Mouse (Mus musculus): ENCODE data around the gene Fgfbp1. TPM values are rescaled to one million over a fixed set of nuclear protein-coding genes. Genes with fewer than 3 reads are reported as not detected.
A peak's percentile ranks its signal among the peaks of the same experiment; 100 is the strongest.

Fgfbp1 gene
- total and polyA plus RNA-seq, 2 experiments from 2014 or later: 7.4 to 22.1 TPM

DNA sequence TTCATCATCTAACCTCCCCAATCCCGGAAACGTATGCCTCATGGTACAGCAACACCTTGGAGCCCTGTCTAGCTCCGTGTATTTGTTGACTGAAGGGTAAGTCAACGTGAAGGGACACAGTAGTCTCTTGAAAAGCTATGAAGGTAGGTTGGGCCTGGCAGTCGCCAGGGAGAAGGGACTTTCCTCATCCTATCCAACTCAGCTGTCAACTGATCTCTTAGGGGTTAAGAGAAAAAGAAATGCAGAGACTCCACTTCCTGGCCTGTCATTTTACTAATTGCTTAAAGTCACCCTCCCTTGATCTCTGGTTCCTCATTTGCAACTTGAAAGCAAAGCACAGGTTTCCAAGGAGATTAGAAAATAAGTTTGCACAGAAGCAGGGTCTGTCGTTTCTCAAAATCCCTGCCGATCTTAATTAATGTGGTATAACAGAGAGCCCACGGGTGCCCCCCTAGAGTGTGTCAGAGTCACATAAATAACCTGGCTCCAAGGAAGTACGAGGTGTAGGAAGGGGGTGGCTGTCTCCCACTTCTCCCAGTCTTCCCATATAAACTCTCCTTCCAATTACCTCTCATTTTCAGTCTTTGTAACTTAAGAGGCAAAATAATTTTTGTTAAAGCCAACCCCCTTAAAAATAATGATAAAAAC, 34.1 kb downstream of the Fgfbp1 start:
- no peak for TF ChIP-seq CTCF (IDR thresholded peaks at IDR 0.05; ENCODE audit: low read depth)
- Histone ChIP-seq H3K4me1 (ENCODE audit: insufficient read depth, low read length) (no peaks in the 10 kb centered on the region; the same call in 1 of the 2 replicates), H3K9me3 (ENCODE audit: low read length) (no peaks in the 10 kb centered on the region), H3K4me3 (ENCODE audit: low read length) (peak overlapping the region; percentile 32), H3K4me2 (ENCODE audit: low read depth, low read length) (peak overlapping the region; percentile 65), H3K27ac (no peak overlapping the region), H3K27me3 (ENCODE audit: insufficient read depth, low read length) (no peaks in the 10 kb centered on the region), H3K9ac (replicated peaks; ENCODE audit: low read length) (no peak overlapping the region), H3K36me3 (ENCODE audit: insufficient read depth, low read length) (no peaks in the 10 kb centered on the region)
- DNase-seq (ENCODE audit: low spot score): no peak
- WGBS: 30% methylated on average over 9 of the region's 9 CpGs
- peak; percentile 45; the same call in 1 of the 2 replicates for ATAC-seq

- ATAC-seq (no peak), DNase-seq (ENCODE audit: low spot score) (no peak)
- no peak overlapping the region for H3K4me2 ChIP-seq (ENCODE audit: low read depth, low read length)
- H3K36me3 ChIP-seq (ENCODE audit: insufficient read depth, low read length): no peaks in the 10 kb centered on the region
- H3K27ac ChIP-seq: no peak overlapping the region
- no peak overlapping the region for H3K9ac ChIP-seq (replicated peaks; ENCODE audit: low read length)
- no peak overlapping the region for H3K4me3 ChIP-seq (ENCODE audit: low read length)
- no peaks in the 10 kb centered on the region for H3K9me3 ChIP-seq (ENCODE audit: low read length)
- H3K4me1 ChIP-seq (ENCODE audit: insufficient read depth, low read length): no peaks in the 10 kb centered on the region
- H3K27me3 ChIP-seq (ENCODE audit: insufficient read depth, low read length): no peaks in the 10 kb centered on the region
- TF ChIP-seq CTCF (IDR thresholded peaks at IDR 0.05; ENCODE audit: low read depth): no peak
- 59% methylated on average over 2 of the region's 2 CpGs for WGBS
Observed at GRCm38 (mm10) chr5:43933269-43933668, 48.3 kb downstream of the Fgfbp1 start.

Other genes with a start within 250 kb of the Fgfbp1 start
- gene Bst1, start 162.9 kb downstream of the Fgfbp1 start, total RNA-seq (2014; rRNA removed): 0.11 TPM in 1 of 2 replicates, not detected in the other
- gene Bst1, start 162.9 kb downstream of the Fgfbp1 start, polyA plus RNA-seq (2015; fragmentation: Nextera tagmentation; extraction: Ambion mirVana): 0.15 TPM in 1 of 2 replicates, not detected in the other
- 79.3 and 88.1 TPM in 2 replicates for gene Fbxl5, start 160.1 kb downstream of the Fgfbp1 start, total RNA-seq (2014; rRNA removed)
- 74.2 and 74.7 TPM in 2 replicates for gene Fbxl5, start 160.1 kb downstream of the Fgfbp1 start, polyA plus RNA-seq (2015; fragmentation: Nextera tagmentation; extraction: Ambion mirVana)
- gene Cd38, start 113.2 kb downstream of the Fgfbp1 start, total RNA-seq (2014; rRNA removed): 3.5 and 4.7 TPM in 2 replicates
- 3.9 and 4.0 TPM in 2 replicates for gene Cd38, start 113.2 kb downstream of the Fgfbp1 start, polyA plus RNA-seq (2015; fragmentation: Nextera tagmentation; extraction: Ambion mirVana)
- 0.61 TPM in 1 of 2 replicates, not detected in the other for gene Gm7879, start 68.6 kb downstream of the Fgfbp1 start, total RNA-seq (2014; rRNA removed)
- gene Gm7879, start 68.6 kb downstream of the Fgfbp1 start, polyA plus RNA-seq (2015; fragmentation: Nextera tagmentation; extraction: Ambion mirVana): 0.30 TPM in 1 of 2 replicates, not detected in the other
- gene Prom1, start 120.3 kb upstream of the Fgfbp1 start, total RNA-seq (2014; rRNA removed): 22.6 and 27.4 TPM in 2 replicates
- gene Prom1, start 120.3 kb upstream of the Fgfbp1 start, polyA plus RNA-seq (2015; fragmentation: Nextera tagmentation; extraction: Ambion mirVana): 21.0 and 26.2 TPM in 2 replicates
- 82.3 and 86.4 TPM in 2 replicates for gene Tapt1, start 244.8 kb upstream of the Fgfbp1 start, total RNA-seq (2014; rRNA removed)
- 24.6 and 26.5 TPM in 2 replicates for gene Tapt1, start 244.8 kb upstream of the Fgfbp1 start, polyA plus RNA-seq (2015; fragmentation: Nextera tagmentation; extraction: Ambion mirVana)